Mouse (Mus musculus): ENCODE data around the gene Hoxc12. TPM values are rescaled to one million over a fixed set of nuclear protein-coding genes. Genes with fewer than 3 reads are reported as not detected.
A peak's percentile ranks its signal among the peaks of the same experiment; 100 is the strongest.

Hoxc12 gene
- total and polyA plus RNA-seq, 3 experiments = not detected

- TF ChIP-seq MYC (IDR thresholded peaks at IDR 0.05; ENCODE audit: low read depth, low read length) (no peak), HCFC1 (IDR thresholded peaks at IDR 0.05; ENCODE audit: low read depth, low read length) (peak; percentile 16; the same call in 1 of the 2 replicates), TBP (IDR thresholded peaks at IDR 0.05; ENCODE audit: low read depth, low read length) (0 out of 2 replicates have a peak, but pooled peaks have one; percentile 37), NRF1 (IDR thresholded peaks at IDR 0.05; ENCODE audit: insufficient read depth, low read depth, low read length, poor library complexity, severe bottlenecking) (no peak), KAT2A (conservative IDR thresholded peaks at IDR 0.05; ENCODE audit: low read depth, low read length) (no peak), ZNF384 (IDR thresholded peaks at IDR 0.05; ENCODE audit: low read depth, low read length) (no peak), CHD2 (IDR thresholded peaks at IDR 0.05; ENCODE audit: low read length) (no peak; the same call in 1 of the 2 replicates), POLR2AphosphoS5 (IDR thresholded peaks at IDR 0.05; ENCODE audit: borderline replicate concordance, low read depth, low read length) (no peak)
These were observed 40.9 kb downstream of the Hoxc12 start (continued) for GRCm38 (mm10) chr15:102977423-102977974.

GRCm38 (mm10) chr15:102978615-102979515 is 42.3 kb downstream of the Hoxc12 start:
- H3K79me2 ChIP-seq (ENCODE audit: control insufficient read depth, insufficient read depth, low read length, poor library complexity) = peaks cover 54% of the 10 kb centered on the region
- H3K27me3 ChIP-seq (ENCODE audit: control insufficient read depth in 1 of 2, insufficient read depth in 2 of 2, low read length in 2 of 2) = no peaks in the 10 kb centered on the region
- peak overlapping the region; percentile 81 to 89 for H3K4me3 ChIP-seq (ENCODE audit: control insufficient read depth in 1 of 2, insufficient read depth in 1 of 2, low read depth in 2 of 2, low read length in 2 of 2)
- H3K27ac ChIP-seq (ENCODE audit: control insufficient read depth, low read depth, low read length) = peak overlapping the region; percentile 83
- peaks cover 0 to 18% of the 10 kb centered on the region in 2 experiments; a peak in 3 of 4 replicates for H3K36me3 ChIP-seq (ENCODE audit: control insufficient read depth in 1 of 2, insufficient read depth in 2 of 2, low read length in 2 of 2)
- H3K4me1 ChIP-seq (ENCODE audit: control insufficient read depth in 1 of 2, insufficient read depth in 2 of 2, low read length in 2 of 2) = peaks cover 16 to 23% of the 10 kb centered on the region in 2 experiments
- DNase-seq (ENCODE audit: low read depth, low spot score) = peak; percentile 86
- H3K9ac ChIP-seq (ENCODE audit: control insufficient read depth, low read depth, low read length, poor library complexity, severe bottlenecking) = peak overlapping the region; percentile 93
- no peaks in the 10 kb centered on the region for H3K9me3 ChIP-seq (replicated peaks; ENCODE audit: insufficient read depth, low read length)
- TF ChIP-seq RCOR1 (IDR thresholded peaks at IDR 0.05; ENCODE audit: low read depth, low read length) (no peak; the same call in 1 of the 2 replicates), TBP (IDR thresholded peaks at IDR 0.05; ENCODE audit: low read depth, low read length) (peak; percentile 95), CHD1 (IDR thresholded peaks at IDR 0.05; ENCODE audit: low read depth, low read length) (no peak; the same call in none of the 2 replicates), EP300 (IDR thresholded peaks at IDR 0.05; ENCODE audit: low read depth in 1 of 2, low read length in 2 of 2) (peak in 1 of 2 experiments; percentile 1; a peak in 2 of 4 replicates), POLR2AphosphoS5 (IDR thresholded peaks at IDR 0.05; ENCODE audit: borderline replicate concordance, low read depth, low read length) (no peak), GABPA (IDR thresholded peaks at IDR 0.05; ENCODE audit: low read depth, low read length) (no peak), TAL1 (IDR thresholded peaks at IDR 0.05; ENCODE audit: low read length) (no peak), JUND (IDR thresholded peaks at IDR 0.05; ENCODE audit: low read depth, low read length) (0 out of 2 replicates have a peak, but pooled peaks have one; percentile 6), ZMIZ1 (IDR thresholded peaks at IDR 0.05; ENCODE audit: low read depth, low read length) (no peak), E2F4 (IDR thresholded peaks at IDR 0.05; ENCODE audit: borderline replicate concordance, low read depth, low read length) (no peak), ELF1 (IDR thresholded peaks at IDR 0.05; ENCODE audit: low read depth, low read length) (no peak), MYC (IDR thresholded peaks at IDR 0.05; ENCODE audit: low read depth, low read length) (peak; percentile 54; the same call in 1 of the 2 replicates), ZC3H11A (IDR thresholded peaks at IDR 0.05; ENCODE audit: low read depth, low read length) (no peak), MAFK (IDR thresholded peaks at IDR 0.05; ENCODE audit: borderline replicate concordance, low read depth, low read length) (0 out of 2 replicates have a peak, but pooled peaks have one; percentile 8), TCF12 (IDR thresholded peaks at IDR 0.05; ENCODE audit: low read depth, low read length) (no peak), ETS1 (IDR thresholded peaks at IDR 0.05; ENCODE audit: low read depth, low read length) (0 out of 2 replicates have a peak, but pooled peaks have one; percentile 10), BHLHE40 (IDR thresholded peaks at IDR 0.05; ENCODE audit: borderline replicate concordance, low read depth, low read length) (no peak), KAT2A (conservative IDR thresholded peaks at IDR 0.05; ENCODE audit: low read depth, low read length) (no peak; the same call in 1 of the 2 replicates), POLR2AphosphoS2 (IDR thresholded peaks at IDR 0.05; ENCODE audit: low read length) (no peak), NELFE (IDR thresholded peaks at IDR 0.05; ENCODE audit: low read depth, low read length) (peak; percentile 29; the same call in 1 of the 2 replicates), MAX (IDR thresholded peaks at IDR 0.05; ENCODE audit: low read length) (no peak), MEF2A (IDR thresholded peaks at IDR 0.05; ENCODE audit: extremely low read depth, insufficient replicate concordance, low read depth, low read length, poor library complexity, severe bottlenecking) (no peak), ZKSCAN1 (IDR thresholded peaks at IDR 0.05; ENCODE audit: low read depth, low read length) (no peak), SMC3 (IDR thresholded peaks at IDR 0.05; ENCODE audit: low read depth, low read length) (no peak), POLR2A (IDR thresholded peaks at IDR 0.05; ENCODE audit: control insufficient read depth in 1 of 2, insufficient read depth in 1 of 2, low read depth in 1 of 2, low read length in 2 of 2, poor library complexity in 1 of 2) (peak in 1 of 2 experiments; percentile 45; a peak in 2 of 4 replicates), CHD2 (IDR thresholded peaks at IDR 0.05; ENCODE audit: low read length) (peak; percentile 10; the same call in 1 of the 2 replicates), GATA1 (IDR thresholded peaks at IDR 0.05; ENCODE audit: low read depth, low read length) (peak; percentile 40), ZNF384 (IDR thresholded peaks at IDR 0.05; ENCODE audit: low read depth, low read length) (no peak)

Data from MEL (cell line).